Mouse (Mus musculus): ENCODE measurements at regions not wholly inside any gene's neighbourhood (a gene's known extent, or its start where the extent isn't known, plus 50 kb on each side); places are given as distances from the start of the nearest gene placed in this dataset.

- no peak for TF ChIP-seq CTCF (IDR thresholded peaks at IDR 0.05; ENCODE audit: extremely low read depth, insufficient read depth, low read length)
- TF ChIP-seq POLR2A (IDR thresholded peaks at IDR 0.05; ENCODE audit: extremely low read depth, insufficient read depth, low read length): no peak
These were observed 116.8 kb downstream of the Fam114a2 start for GRCm38 (mm10) chr11:57401610-57402009.
